Mouse (Mus musculus) MN1 (cell line): ENCODE results near the gene Laptm5.

Experiments
- DNase-seq: peaks from one replicate; pipeline ENCODE4 v3.0.0-alpha.2; 2016; ENCODE audit warnings: low spot score

Laptm5 gene

GRCm38 (mm10) chr4:130920951-130921693 lies 8.2 kb downstream of the Laptm5 start:
- no peak for DNase-seq

DNA sequence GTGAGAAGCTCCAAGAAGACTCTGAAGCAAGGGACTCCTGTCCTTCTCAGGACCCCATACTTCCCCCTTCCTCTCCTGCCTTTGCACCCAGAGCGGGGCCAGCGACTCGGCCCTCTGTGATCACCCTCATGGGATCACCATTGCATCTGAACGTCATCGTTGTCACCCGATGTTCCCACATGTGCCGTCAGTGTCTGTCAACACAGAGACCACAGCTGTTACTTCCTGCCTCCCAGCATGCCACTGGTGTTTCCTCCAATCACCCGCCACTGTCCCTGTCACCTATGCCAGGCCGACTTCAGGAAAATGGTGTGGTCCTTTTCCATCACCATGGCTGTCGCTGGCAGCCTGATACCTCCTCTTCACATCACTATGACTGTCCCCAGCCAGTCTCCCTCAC lies 9.1 kb downstream of the Laptm5 start:
- DNase-seq, result no peak

GRCm38 (mm10) chr4:130926274-130926673 lies 13.3 kb downstream of the Laptm5 start:
- DNase-seq, result no peak

- DNase-seq, result no peak
These were observed 14.9 kb downstream of the Laptm5 start for GRCm38 (mm10) chr4:130927821-130928220.

GRCm38 (mm10) chr4:130942644-130943043 lies 29.7 kb downstream of the Laptm5 start:
- DNase-seq, result no peak

DNA sequence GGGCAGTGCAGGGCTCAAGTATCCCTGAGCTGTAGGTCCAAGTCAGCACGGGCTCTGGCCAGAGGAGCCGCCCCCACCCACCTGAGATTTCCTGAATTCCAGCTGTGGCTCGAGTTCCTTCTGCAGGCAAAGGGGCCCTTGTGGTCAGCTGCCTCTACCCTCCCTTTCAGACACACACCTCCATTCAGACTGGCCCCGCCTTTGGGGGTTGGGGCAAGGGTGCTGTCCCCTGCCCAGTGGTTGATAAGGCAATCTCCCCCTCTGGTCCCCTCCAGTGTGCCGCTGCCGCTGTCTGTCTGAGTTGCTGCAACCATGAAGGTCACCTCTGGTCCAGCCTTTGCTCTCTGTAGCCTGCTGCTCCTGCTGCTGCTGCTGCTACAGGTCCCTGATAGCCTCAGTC lies 31.2 kb downstream of the Laptm5 start, which contains the start of gene Matn1:
Matn1 (plus strand) TSS at position 274 of the 400 bp plus-strand sequence.
- no peak for DNase-seq

DNA sequence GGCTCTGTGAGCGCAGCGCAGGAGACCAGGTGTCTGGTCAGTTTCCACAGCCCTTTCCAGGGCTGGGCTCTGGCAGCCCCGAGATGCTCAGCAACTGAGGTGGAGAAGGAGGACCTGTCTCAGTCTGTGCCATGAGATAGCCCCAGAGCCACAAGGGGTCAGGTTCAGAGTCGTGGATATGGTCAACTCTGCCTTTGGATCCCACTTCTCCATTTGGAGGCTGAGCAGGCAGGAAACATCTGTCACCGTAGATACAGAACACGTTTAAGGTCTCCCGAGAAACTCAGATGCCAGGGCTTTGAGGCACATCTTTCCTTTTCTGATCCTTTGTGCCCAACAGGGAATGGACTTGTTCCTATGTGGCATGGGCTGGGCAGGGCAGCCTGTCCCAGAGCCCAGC lies 31.9 kb downstream of the Laptm5 start:
- no peak for DNase-seq

GRCm38 (mm10) chr4:130947094-130947647 lies 34.2 kb downstream of the Laptm5 start:
- DNase-seq, result peak; percentile 21

GRCm38 (mm10) chr4:130949821-130950384 lies 37.0 kb downstream of the Laptm5 start:
- DNase-seq, result no peak

GRCm38 (mm10) chr4:130952531-130952930 lies 39.6 kb downstream of the Laptm5 start:
- no peak for DNase-seq

DNA sequence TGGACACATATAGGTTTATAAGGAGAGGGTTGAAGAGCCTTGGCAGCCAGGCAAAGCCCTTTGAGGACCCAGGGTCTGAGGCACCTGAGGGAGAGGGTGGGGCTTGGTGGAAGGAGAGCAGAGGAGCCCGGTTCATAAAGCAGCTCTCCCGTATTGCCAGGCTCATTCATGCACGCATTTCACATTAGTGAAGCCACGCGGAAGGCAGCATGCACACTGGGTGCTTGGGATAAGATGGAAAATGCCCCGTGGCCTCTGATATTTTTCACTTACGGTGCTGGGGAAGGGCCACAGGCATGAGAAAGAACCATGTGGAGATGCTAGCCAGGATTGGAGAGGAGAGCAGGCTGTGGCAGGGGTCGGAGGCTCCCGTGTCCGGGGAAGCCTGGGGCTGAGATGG lies 44.2 kb downstream of the Laptm5 start:
- no peak for DNase-seq

DNA sequence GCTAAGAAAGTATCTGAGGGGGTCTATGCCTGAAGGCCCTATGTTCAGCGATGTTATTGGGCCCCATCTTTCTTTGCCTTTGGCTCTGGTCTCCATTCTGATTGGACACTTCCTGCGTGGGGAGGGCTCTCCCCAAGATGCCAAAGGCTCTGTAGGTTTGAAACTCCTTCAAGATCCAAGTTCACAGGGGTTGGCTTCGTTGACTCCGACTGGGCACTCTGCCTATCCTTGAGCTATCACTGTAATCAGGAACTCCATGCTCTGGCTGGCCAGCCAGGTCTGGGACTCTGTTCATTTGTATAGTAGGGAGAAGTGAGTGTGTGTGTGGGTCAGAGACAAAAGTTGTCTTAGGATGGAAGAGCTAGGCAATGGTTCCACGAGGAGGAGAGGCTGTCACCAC lies 45.9 kb downstream of the Laptm5 start:
- no peak for DNase-seq

- no peak for DNase-seq
These were observed 46.8 kb downstream of the Laptm5 start for GRCm38 (mm10) chr4:130959678-130960077.

DNA sequence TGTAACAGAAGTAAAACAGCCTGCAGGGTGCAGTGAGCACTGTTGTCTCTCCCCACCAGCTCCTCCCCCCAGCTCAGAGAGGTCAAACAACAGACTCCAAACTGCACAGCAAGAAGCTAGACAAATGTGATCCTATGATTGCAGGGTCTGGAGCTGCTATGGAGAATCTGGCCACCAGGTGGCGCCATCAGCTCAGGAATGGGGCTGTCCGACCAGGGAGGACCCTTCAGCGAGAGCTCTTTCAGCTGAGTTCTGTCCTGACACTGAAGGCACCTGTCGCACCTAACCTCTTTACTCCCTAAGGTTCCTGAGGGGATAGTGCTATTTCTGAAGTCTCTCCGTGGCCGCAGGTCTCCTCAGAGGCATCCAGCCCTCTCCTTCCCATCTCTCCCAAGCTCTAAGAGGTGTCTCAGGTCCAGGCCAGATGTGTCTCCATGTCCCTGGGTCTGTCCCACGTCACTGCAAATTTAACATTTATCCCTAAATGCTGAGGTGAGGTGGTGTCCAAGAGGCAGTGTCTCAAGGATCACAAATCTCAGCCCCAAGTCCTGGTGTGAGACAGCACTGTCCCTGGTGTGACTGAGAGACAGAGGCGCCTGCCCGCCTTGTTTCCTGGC lies 47.3 kb downstream of the Laptm5 start:
- DNase-seq, result peak; percentile 69

DNA sequence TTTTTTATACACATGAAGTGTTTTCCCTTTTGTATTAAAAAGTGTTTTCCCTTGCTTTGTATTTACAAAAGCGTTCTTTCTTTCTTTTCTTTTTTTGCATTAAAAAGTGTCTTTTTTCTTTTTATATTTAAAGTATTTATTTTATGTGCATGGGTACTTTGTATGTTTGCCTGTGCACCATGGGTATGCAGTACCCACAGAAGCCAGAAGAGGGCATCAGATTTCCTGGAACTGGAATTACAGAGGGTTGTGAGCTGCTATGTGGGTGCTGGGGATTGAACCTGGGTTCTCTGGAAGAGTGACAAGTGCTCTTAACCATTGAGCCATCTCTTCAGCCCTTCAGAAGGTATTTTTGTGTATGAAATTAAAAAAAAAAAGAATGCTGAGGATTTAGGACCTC lies 58.4 kb downstream of the Laptm5 start:
- DNase-seq, result no peak

- no peak for DNase-seq
These were observed 59.5 kb downstream of the Laptm5 start for GRCm38 (mm10) chr4:130972421-130972829.

GRCm38 (mm10) chr4:130973332-130974263 lies 60.7 kb downstream of the Laptm5 start:
- no peak for DNase-seq

- DNase-seq, result no peak
These were observed 66.1 kb downstream of the Laptm5 start for GRCm38 (mm10) chr4:130978981-130979380.

GRCm38 (mm10) chr4:130984416-130985182 lies 71.7 kb downstream of the Laptm5 start:
- DNase-seq, result no peak
